Mouse (Mus musculus) lung, postnatal 0 days (tissue): ENCODE measurements around the gene Robo2. TPM values are rescaled to one million over a fixed set of nuclear protein-coding genes. Genes with fewer than 3 reads are reported as not detected.
A peak's percentile ranks its signal among the peaks of the same experiment; 100 is the strongest.

Experiments used
- ATAC-seq: fragments of 200-750 bp; cut with Nextera tagmentation; 2 replicates; pipeline ENCODE4 v1.8.0; 2017; ENCODE audit warnings: moderate library complexity
- DNase-seq: peaks from one replicate; pipeline ENCODE4 v3.0.0-alpha.2; 2016; ENCODE audit warnings: low spot score
- H3K27ac ChIP-seq: fragments of 300-500 bp; sonication (generic); 2 replicates; pipeline ENCODE4 v1.5.1; 2014; ENCODE audit warnings: antibody characterized with exemption, mild to moderate bottlenecking, low read length, mixed read lengths
- H3K27me3 ChIP-seq: fragments of 300-500 bp; sonication (generic); replicated peaks from 2 replicates; pipeline ENCODE4 v1.6.1; 2014; ENCODE audit warnings: low read length, mixed read lengths; ENCODE audit not compliant: insufficient read depth
- H3K36me3 ChIP-seq: fragments of 300-500 bp; sonication (generic); 2 replicates; pipeline ENCODE4 v1.6.1; 2014; ENCODE audit warnings: low read length, mixed read lengths; ENCODE audit not compliant: insufficient read depth
- H3K4me1 ChIP-seq: fragments of 300-500 bp; sonication (generic); 2 replicates; pipeline ENCODE4 v1.6.1; 2014; ENCODE audit warnings: antibody characterized with exemption, low read depth, low read length, mixed read lengths; ENCODE audit not compliant: insufficient read depth
- H3K4me2 ChIP-seq: fragments of 300-500 bp; sonication (generic); replicated peaks from 2 replicates; pipeline ENCODE4 v1.6.1; 2014; ENCODE audit warnings: low read depth, mild to moderate bottlenecking, low read length, moderate library complexity, mixed read lengths
- H3K4me3 ChIP-seq: fragments of 300-500 bp; sonication (generic); 2 replicates; pipeline ENCODE4 v1.5.1; 2014; ENCODE audit warnings: low read depth, low read length
- H3K9ac ChIP-seq: fragments of 300-500 bp; sonication (generic); replicated peaks from 2 replicates; pipeline ENCODE4 v1.6.1; 2014; ENCODE audit warnings: low read depth, mild to moderate bottlenecking
- H3K9me3 ChIP-seq: fragments of 300-500 bp; sonication (generic); 2 replicates; pipeline ENCODE4 v1.6.1; 2016; ENCODE audit warnings: low read length, mixed read lengths
- CTCF ChIP-seq: IDR thresholded peaks from 2 replicates; pipeline ENCODE4 v1.5.1; 2016; ENCODE audit warnings: antibody characterized with exemption, mild to moderate bottlenecking
- EP300 ChIP-seq: IDR thresholded peaks from 2 replicates; pipeline ENCODE4 v1.6.1; 2016; ENCODE audit warnings: antibody characterized with exemption, mild to moderate bottlenecking, control low read depth
- WGBS: fragments of 180-500 bp; shearing (Covaris S2); extraction: QIAGEN DNeasy Blood & Tissue Kit; methylation state at CpG from one replicate; pipeline ENCODE4 v1.1.7; 2014; 5-methylcytosine and 5-hydroxymethylcytosine counted together
- polyA plus RNA-seq: library from polyadenylated mRNA; unstranded; fragments of >200 nt; fragmentation: Nextera tagmentation; extraction: Ambion mirVana; gene quantifications from 2 replicates; pipeline ENCODE4 v1.2.1, GENCODE M21; 2015

Gene Robo2
- polyA plus RNA-seq, result 13.3 and 19.9 TPM in 2 replicates

DNA sequence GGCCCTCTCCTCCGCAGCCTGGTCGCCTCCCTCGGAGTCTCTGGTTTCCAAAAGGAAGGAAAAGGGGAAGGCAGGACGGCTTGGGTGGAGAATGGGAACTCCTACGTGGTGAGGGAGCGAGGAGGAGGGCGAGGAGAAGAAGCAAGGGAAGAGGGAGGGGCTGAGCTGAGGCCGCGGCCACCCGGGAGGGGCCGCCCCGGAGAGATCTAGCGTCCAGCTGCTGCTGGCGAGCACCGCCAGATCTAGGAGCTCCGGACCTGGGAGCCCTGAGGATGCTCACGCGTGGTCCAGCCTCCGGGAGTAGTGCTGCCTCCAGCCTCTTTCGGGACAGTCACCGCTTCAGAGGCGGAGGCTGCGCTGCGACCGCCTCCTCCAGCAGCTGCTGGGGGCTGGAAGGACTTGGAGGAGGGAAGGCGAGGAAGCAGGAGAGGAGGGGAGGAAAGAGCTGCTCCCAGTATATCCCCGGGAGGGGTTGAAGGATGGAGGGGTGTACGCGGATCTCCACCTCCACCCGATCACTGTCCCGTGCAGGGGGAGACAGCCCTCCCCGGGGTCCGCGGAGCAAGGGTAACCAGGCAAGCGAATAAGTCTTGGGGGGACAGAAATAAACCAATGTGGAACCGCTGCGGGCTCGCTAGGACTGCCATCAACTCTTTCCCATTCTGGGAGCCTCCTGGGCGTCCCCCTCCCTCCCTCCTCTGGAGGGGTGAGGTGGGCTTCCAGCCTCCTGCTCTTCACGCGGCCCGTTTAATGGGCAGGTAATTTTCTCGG, at the start of gene Robo2:
Robo2 (minus strand) TSS at position 345 of the 771 bp plus-strand sequence.
- Histone ChIP-seq H3K27ac (0 out of 2 replicates have a peak within 1 kb of the TSS, but pooled peaks have one; percentile 8), H3K9me3 (no peaks in the 10 kb centered on the region), H3K27me3 (no peaks in the 10 kb centered on the region), H3K4me1 (peaks cover 7% of the 10 kb centered on the region; the same call in 1 of the 2 replicates), H3K4me3 (peak within 1 kb of the TSS; percentile 47), H3K9ac (no peak within 1 kb of the TSS), H3K4me2 (peak within 1 kb of the TSS; percentile 65), H3K36me3 (no peaks in the 10 kb centered on the region)
- WGBS, result under 1% methylated on average over 31 of the region's 43 CpGs
- DNase-seq (peak; percentile 71), ATAC-seq (peak; percentile 82)
- TF ChIP-seq CTCF, result no peak
- no peak for TF ChIP-seq EP300

DNA sequence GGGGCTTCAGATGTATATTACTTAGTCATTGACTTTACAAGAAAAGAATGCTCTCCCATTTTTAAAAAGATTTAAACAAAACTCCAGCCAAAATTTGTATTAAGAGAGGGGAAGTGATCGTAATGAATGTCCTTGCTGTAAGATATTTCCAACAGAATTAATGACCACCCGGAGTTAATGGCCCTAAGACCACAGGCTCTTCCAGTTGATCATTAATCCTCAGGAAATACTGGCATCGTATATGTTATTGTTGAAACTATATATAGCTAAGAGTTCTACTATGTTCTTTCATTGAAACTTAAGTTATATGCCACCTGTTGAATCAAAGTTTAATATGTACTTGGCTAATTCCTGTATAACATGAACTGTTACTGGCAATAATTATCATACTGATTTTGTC, 46.5 kb upstream of the Robo2 start:
- WGBS, result 41% methylated on average over 3 of the region's 3 CpGs
- Histone ChIP-seq H3K4me2 (no peak overlapping the region), H3K9ac (no peak overlapping the region), H3K27ac (no peak overlapping the region), H3K9me3 (no peaks in the 10 kb centered on the region), H3K36me3 (no peaks in the 10 kb centered on the region), H3K4me1 (no peaks in the 10 kb centered on the region), H3K27me3 (no peaks in the 10 kb centered on the region), H3K4me3 (no peak overlapping the region)
- TF ChIP-seq EP300 (no peak), CTCF (no peak)
- DNase-seq (no peak), ATAC-seq (no peak)

DNA sequence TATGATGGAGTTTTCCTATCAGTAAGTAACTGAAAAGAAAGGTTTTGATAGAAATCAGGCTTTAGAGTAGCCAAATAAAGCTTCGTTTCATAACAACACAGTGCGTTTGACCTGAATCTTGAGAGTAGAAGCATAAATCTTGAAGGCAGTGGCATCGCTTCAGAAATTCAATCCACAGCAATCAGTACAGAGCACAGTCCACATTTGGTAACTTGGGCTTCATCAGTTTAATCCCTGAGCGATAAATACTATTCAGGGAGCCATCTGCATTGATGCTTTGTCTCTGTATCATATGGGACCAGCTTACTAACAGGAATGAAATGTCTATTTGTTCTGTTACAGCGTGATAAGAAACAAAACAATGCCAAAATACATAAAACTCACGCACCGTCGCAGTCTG, 46.1 kb upstream of the Robo2 start:
- no peaks in the 10 kb centered on the region for H3K9me3 ChIP-seq
- no peaks in the 10 kb centered on the region for H3K36me3 ChIP-seq
- H3K4me3 ChIP-seq, result no peak overlapping the region
- H3K4me2 ChIP-seq, result no peak overlapping the region
- TF ChIP-seq EP300 (no peak), CTCF (no peak)
- no peaks in the 10 kb centered on the region for H3K27me3 ChIP-seq
- no peak overlapping the region for H3K27ac ChIP-seq
- no peaks in the 10 kb centered on the region for H3K4me1 ChIP-seq
- 71% methylated on average over 8 of the region's 8 CpGs for WGBS
- no peak overlapping the region for H3K9ac ChIP-seq
- DNase-seq (no peak), ATAC-seq (no peak)

DNA sequence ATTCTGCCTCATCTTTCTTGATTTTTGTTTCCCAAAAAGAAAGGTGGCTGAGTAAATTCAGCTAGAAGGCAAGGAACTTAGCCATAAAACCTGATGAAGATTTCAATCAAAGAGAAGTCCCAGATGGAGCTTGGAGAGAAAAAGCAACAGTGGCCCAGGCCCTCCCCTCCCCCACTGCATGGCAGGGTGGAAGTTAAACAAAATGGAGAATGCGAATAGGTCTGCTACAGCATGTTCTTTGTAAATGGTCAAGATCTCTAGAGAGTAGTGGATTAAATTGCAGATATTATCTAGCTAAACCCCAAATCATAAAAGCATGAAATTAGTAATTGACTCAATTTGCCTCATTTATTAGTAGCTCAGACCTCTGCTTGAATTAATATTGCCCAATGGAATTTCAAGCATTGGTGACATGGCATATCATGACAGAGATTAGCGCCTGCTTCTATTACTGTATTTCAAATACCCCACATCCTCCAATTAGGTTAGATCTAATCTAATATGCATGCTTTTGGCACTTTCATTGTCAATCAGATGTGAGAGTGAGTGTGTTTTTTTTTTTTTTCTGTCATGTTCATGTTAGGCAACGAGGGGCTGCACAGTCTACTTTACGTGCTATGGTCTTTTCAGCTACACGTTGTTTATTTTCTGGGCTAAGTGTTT, 45.3 kb upstream of the Robo2 start:
- Histone ChIP-seq H3K9me3 (no peaks in the 10 kb centered on the region), H3K27ac (no peak overlapping the region), H3K4me3 (no peak overlapping the region), H3K9ac (no peak overlapping the region), H3K4me2 (no peak overlapping the region), H3K27me3 (no peaks in the 10 kb centered on the region), H3K36me3 (no peaks in the 10 kb centered on the region), H3K4me1 (no peaks in the 10 kb centered on the region)
- no peak for DNase-seq
- TF ChIP-seq EP300 (no peak), CTCF (no peak)
- no peak for ATAC-seq
- WGBS, result 72% methylated on average over 5 of the region's 5 CpGs

DNA sequence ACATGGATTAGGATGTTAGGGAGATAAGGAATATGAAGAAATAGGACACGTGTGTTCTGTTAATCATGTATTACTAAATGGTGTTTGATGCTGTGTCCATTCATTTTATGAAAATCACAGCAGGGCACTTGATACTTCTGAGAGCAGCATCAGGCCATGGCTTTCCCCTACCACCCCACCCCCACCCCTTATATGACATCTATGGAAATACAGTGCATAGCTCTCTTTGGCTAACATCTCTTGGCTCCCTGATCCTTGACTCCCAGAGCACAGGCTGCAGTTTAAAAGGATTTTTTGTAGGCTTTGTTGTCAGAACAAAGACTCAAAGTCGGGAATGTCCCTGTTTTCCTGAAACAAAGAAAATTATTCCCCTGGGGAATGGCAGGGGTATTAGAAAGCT, 43.6 kb upstream of the Robo2 start:
- Histone ChIP-seq H3K9me3 (no peaks in the 10 kb centered on the region), H3K9ac (no peak overlapping the region), H3K4me2 (no peak overlapping the region), H3K27ac (no peak overlapping the region), H3K27me3 (no peaks in the 10 kb centered on the region), H3K36me3 (no peaks in the 10 kb centered on the region), H3K4me1 (no peaks in the 10 kb centered on the region), H3K4me3 (no peak overlapping the region)
- ATAC-seq, result no peak
- WGBS, result 45% methylated on average over 2 of the region's 2 CpGs
- TF ChIP-seq EP300 (no peak), CTCF (no peak)
- no peak for DNase-seq

DNA sequence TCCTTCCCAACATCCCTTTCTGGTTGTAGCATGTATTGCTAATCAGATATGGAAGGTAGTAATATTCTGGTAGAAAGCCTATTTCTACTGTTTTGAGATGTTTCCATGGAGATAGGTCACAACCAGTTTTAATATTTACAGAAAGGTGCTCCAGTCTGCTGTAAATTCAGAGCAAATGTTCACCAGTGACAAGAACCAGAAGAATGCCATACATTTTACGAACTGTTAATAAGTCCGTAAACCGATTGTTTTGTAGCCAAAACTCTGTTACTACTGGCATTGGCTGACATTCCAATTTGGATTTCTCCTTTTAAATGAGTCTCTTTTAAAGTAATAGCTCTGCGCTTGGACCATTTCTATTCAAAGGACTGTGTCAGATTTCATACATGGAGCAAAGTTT, 36.4 kb upstream of the Robo2 start:
- WGBS, result 91% methylated on average over 4 of the region's 4 CpGs
- no peak overlapping the region for H3K4me3 ChIP-seq
- DNase-seq (no peak), ATAC-seq (no peak)
- no peaks in the 10 kb centered on the region for H3K4me1 ChIP-seq
- no peak overlapping the region for H3K9ac ChIP-seq
- no peak overlapping the region for H3K4me2 ChIP-seq
- H3K9me3 ChIP-seq, result no peaks in the 10 kb centered on the region
- no peak for TF ChIP-seq CTCF
- no peak for TF ChIP-seq EP300
- H3K36me3 ChIP-seq, result no peaks in the 10 kb centered on the region
- H3K27ac ChIP-seq, result no peak overlapping the region
- H3K27me3 ChIP-seq, result no peaks in the 10 kb centered on the region
